Mouse (Mus musculus) liver, embryonic 15.5 days (tissue): ENCODE measurements at regions not wholly inside any gene's neighbourhood (a gene's known extent, or its start where the extent isn't known, plus 50 kb on each side); places are given as distances from the start of the nearest gene placed in this dataset.
A peak's percentile ranks its signal among the peaks of the same experiment; 100 is the strongest.

Experiments used
- ATAC-seq: fragments of 200-750 bp; cut with Nextera tagmentation; 2 replicates; pipeline ENCODE4 v1.8.0; 2017; ENCODE audit warnings: moderate number of reproducible peaks, mild to moderate bottlenecking, moderate library complexity; ENCODE audit not compliant: insufficient read depth
- H3K27ac ChIP-seq: fragments of 300-500 bp; sonication (generic); replicated peaks from 2 replicates; pipeline ENCODE4 v1.5.1; 2015; ENCODE audit warnings: mild to moderate bottlenecking, inconsistent platforms
- H3K27me3 ChIP-seq: fragments of 300-500 bp; sonication (generic); 2 replicates; pipeline ENCODE4 v1.6.1; 2015; ENCODE audit warnings: mild to moderate bottlenecking, inconsistent platforms
- H3K36me3 ChIP-seq: fragments of 300-500 bp; sonication (generic); replicated peaks from 2 replicates; pipeline ENCODE4 v1.6.1; 2015; ENCODE audit warnings: moderate library complexity, mild to moderate bottlenecking, inconsistent platforms
- H3K4me1 ChIP-seq: fragments of 300-500 bp; sonication (generic); replicated peaks from 2 replicates; pipeline ENCODE4 v1.6.1; 2015; ENCODE audit warnings: inconsistent platforms
- H3K4me2 ChIP-seq: fragments of 300-500 bp; sonication (generic); 2 replicates; pipeline ENCODE4 v1.6.1; 2015; ENCODE audit warnings: moderate library complexity, mild to moderate bottlenecking, inconsistent platforms
- H3K4me3 ChIP-seq: fragments of 300-500 bp; sonication (generic); replicated peaks from 2 replicates; pipeline ENCODE4 v1.5.1; 2015; ENCODE audit warnings: mild to moderate bottlenecking, inconsistent platforms
- H3K9ac ChIP-seq: fragments of 300-500 bp; sonication (generic); 2 replicates; pipeline ENCODE4 v1.6.1; 2015; ENCODE audit warnings: moderate library complexity, mild to moderate bottlenecking, inconsistent platforms
- H3K9me3 ChIP-seq: fragments of 300-500 bp; sonication (generic); replicated peaks from 2 replicates; pipeline ENCODE4 v1.6.1; 2016; ENCODE audit warnings: inconsistent platforms
- WGBS: fragments of 180-500 bp; shearing (Covaris S2); methylation state at CpG from one replicate; pipeline ENCODE4 v1.1.7; 2015; ENCODE audit warnings: mixed read lengths; ENCODE audit not compliant: insufficient replicate concordance; 5-methylcytosine and 5-hydroxymethylcytosine counted together

- ATAC-seq: no peak
- H3K27ac ChIP-seq: no peak overlapping the region
- 34% methylated on average over 5 of the region's 5 CpGs for WGBS
- H3K9me3 ChIP-seq: no peaks in the 10 kb centered on the region
- no peak overlapping the region for H3K4me2 ChIP-seq
- no peak overlapping the region for H3K4me3 ChIP-seq
- H3K36me3 ChIP-seq: no peaks in the 10 kb centered on the region
- H3K9ac ChIP-seq: no peak overlapping the region
- no peaks in the 10 kb centered on the region for H3K27me3 ChIP-seq
- no peaks in the 10 kb centered on the region for H3K4me1 ChIP-seq
Measured at GRCm38 (mm10) chr7:145071996-145072790, 132.5 kb upstream of the Ccnd1 start.

- 34% methylated on average over 2 of the region's 2 CpGs for WGBS
- Histone ChIP-seq H3K4me1 (no peaks in the 10 kb centered on the region), H3K9me3 (no peaks in the 10 kb centered on the region), H3K4me3 (no peak overlapping the region), H3K4me2 (no peak overlapping the region), H3K36me3 (no peaks in the 10 kb centered on the region), H3K27ac (no peak overlapping the region), H3K27me3 (no peaks in the 10 kb centered on the region), H3K9ac (no peak overlapping the region)
- no peak for ATAC-seq
Measured at GRCm38 (mm10) chr7:145071533-145071932, 131.8 kb upstream of the Ccnd1 start.

- WGBS: 37% methylated on average over 3 of the region's 3 CpGs
- H3K9ac ChIP-seq: no peak overlapping the region
- no peaks in the 10 kb centered on the region for H3K27me3 ChIP-seq
- H3K9me3 ChIP-seq: no peaks in the 10 kb centered on the region
- ATAC-seq: no peak
- H3K4me3 ChIP-seq: no peak overlapping the region
- H3K27ac ChIP-seq: no peak overlapping the region
- no peak overlapping the region for H3K4me2 ChIP-seq
- H3K36me3 ChIP-seq: no peaks in the 10 kb centered on the region
- no peaks in the 10 kb centered on the region for H3K4me1 ChIP-seq
Measured at GRCm38 (mm10) chr7:145067366-145067765, 127.6 kb upstream of the Ccnd1 start.

- Histone ChIP-seq H3K9ac (no peak overlapping the region), H3K4me3 (no peak overlapping the region), H3K36me3 (no peaks in the 10 kb centered on the region), H3K4me1 (no peaks in the 10 kb centered on the region), H3K27ac (no peak overlapping the region), H3K9me3 (no peaks in the 10 kb centered on the region), H3K27me3 (no peaks in the 10 kb centered on the region), H3K4me2 (no peak overlapping the region)
- no peak for ATAC-seq
- WGBS: 45% methylated on average over 7 of the region's 7 CpGs
Measured at GRCm38 (mm10) chr7:145056320-145056719, 116.6 kb upstream of the Ccnd1 start.

- H3K4me1 ChIP-seq: peaks cover 24% of the 10 kb centered on the region
- H3K36me3 ChIP-seq: no peaks in the 10 kb centered on the region
- no peak for ATAC-seq
- H3K4me3 ChIP-seq: no peak overlapping the region
- no peak overlapping the region for H3K4me2 ChIP-seq
- H3K9ac ChIP-seq: no peak overlapping the region
- no peak overlapping the region for H3K27ac ChIP-seq
- no peaks in the 10 kb centered on the region for H3K27me3 ChIP-seq
- H3K9me3 ChIP-seq: no peaks in the 10 kb centered on the region
Measured at GRCm38 (mm10) chr7:145051616-145052015, 111.9 kb upstream of the Ccnd1 start.

- Histone ChIP-seq H3K4me2 (no peak overlapping the region), H3K27ac (no peak overlapping the region), H3K4me3 (no peak overlapping the region), H3K9me3 (no peaks in the 10 kb centered on the region), H3K9ac (no peak overlapping the region), H3K4me1 (peaks cover 26% of the 10 kb centered on the region), H3K27me3 (no peaks in the 10 kb centered on the region), H3K36me3 (no peaks in the 10 kb centered on the region)
- ATAC-seq: no peak
- 38% methylated on average over 3 of the region's 3 CpGs for WGBS
Measured at GRCm38 (mm10) chr7:145050729-145051128, 111.0 kb upstream of the Ccnd1 start.

- peaks cover 36% of the 10 kb centered on the region for H3K4me1 ChIP-seq
- no peak for ATAC-seq
- 44% methylated on average over 5 of the region's 5 CpGs for WGBS
- H3K27me3 ChIP-seq: no peaks in the 10 kb centered on the region
- no peaks in the 10 kb centered on the region for H3K9me3 ChIP-seq
- H3K9ac ChIP-seq: no peak overlapping the region
- no peak overlapping the region for H3K27ac ChIP-seq
- H3K36me3 ChIP-seq: no peaks in the 10 kb centered on the region
- no peak overlapping the region for H3K4me2 ChIP-seq
- H3K4me3 ChIP-seq: no peak overlapping the region
Measured at GRCm38 (mm10) chr7:145048481-145048877, 108.8 kb upstream of the Ccnd1 start.

- Histone ChIP-seq H3K4me3 (no peak overlapping the region), H3K27me3 (no peaks in the 10 kb centered on the region), H3K9me3 (no peaks in the 10 kb centered on the region), H3K4me2 (no peak overlapping the region), H3K9ac (no peak overlapping the region), H3K36me3 (no peaks in the 10 kb centered on the region), H3K4me1 (peaks cover 36% of the 10 kb centered on the region), H3K27ac (no peak overlapping the region)
- ATAC-seq: no peak
- WGBS: 25% methylated on average over 7 of the region's 7 CpGs
Measured at GRCm38 (mm10) chr7:145047771-145048480, 108.2 kb upstream of the Ccnd1 start.

GRCm38 (mm10) chr7:145045230-145045629, 105.5 kb upstream of the Ccnd1 start:
- H3K27me3 ChIP-seq: no peaks in the 10 kb centered on the region
- no peaks in the 10 kb centered on the region for H3K36me3 ChIP-seq
- no peak for ATAC-seq
- peaks cover 41% of the 10 kb centered on the region for H3K4me1 ChIP-seq
- H3K27ac ChIP-seq: no peak overlapping the region
- H3K4me3 ChIP-seq: no peak overlapping the region
- 36% methylated on average over 1 of the region's 1 CpGs for WGBS
- H3K9ac ChIP-seq: no peak overlapping the region
- H3K9me3 ChIP-seq: no peaks in the 10 kb centered on the region
- H3K4me2 ChIP-seq: no peak overlapping the region

- 54% methylated on average over 7 of the region's 7 CpGs for WGBS
- H3K4me2 ChIP-seq: no peak overlapping the region
- peak overlapping the region; percentile 66 for H3K27ac ChIP-seq
- H3K4me3 ChIP-seq: no peak overlapping the region
- peak; percentile 73 for ATAC-seq
- peaks cover 38% of the 10 kb centered on the region for H3K4me1 ChIP-seq
- H3K9ac ChIP-seq: no peak overlapping the region
- H3K36me3 ChIP-seq: no peaks in the 10 kb centered on the region
- H3K9me3 ChIP-seq: no peaks in the 10 kb centered on the region
- H3K27me3 ChIP-seq: no peaks in the 10 kb centered on the region
Measured at GRCm38 (mm10) chr7:145043455-145044149, 103.9 kb upstream of the Ccnd1 start.

- Histone ChIP-seq H3K36me3 (no peaks in the 10 kb centered on the region), H3K4me2 (peak overlapping the region; percentile 14), H3K27me3 (no peaks in the 10 kb centered on the region), H3K4me1 (peaks cover 20% of the 10 kb centered on the region), H3K9ac (no peak overlapping the region), H3K9me3 (no peaks in the 10 kb centered on the region), H3K4me3 (no peak overlapping the region), H3K27ac (peak overlapping the region; percentile 46)
- 50% methylated on average over 8 of the region's 8 CpGs for WGBS
- ATAC-seq: peak; percentile 65
Measured at GRCm38 (mm10) chr7:145040871-145041270, 101.1 kb upstream of the Ccnd1 start.
